Mouse (Mus musculus) heart, embryonic 15.5 days (tissue): ENCODE results near the gene Xpr1. TPM values are rescaled to one million over a fixed set of nuclear protein-coding genes. Genes with fewer than 3 reads are reported as not detected.

ENCODE experiments used
- microRNA-seq: library from miRNA; unstranded; fragments of <30 nt; microRNA quantifications from one replicate; pipeline ENCODE4, GENCODE M21; 2016
- polyA plus RNA-seq: library from polyadenylated mRNA; unstranded; fragments of >200 nt; fragmentation: Nextera tagmentation; extraction: Ambion mirVana; gene quantifications from 2 replicates; pipeline ENCODE4 v1.2.1, GENCODE M21; 2015

Gene Xpr1
- polyA plus RNA-seq, 1 experiment from 2014 or later: 8.9 TPM

Small RNA genes within 50 kb of the gene (microRNA-seq; reads per million reads assigned to microRNA genes)
- not detected for gene Gm22569

Other genes with a start within 250 kb of the Xpr1 start
- 8.0 and 9.4 TPM in 2 replicates for gene BC034090, start 173.0 kb downstream of the Xpr1 start, polyA plus RNA-seq
- 55.6 and 58.4 TPM in 2 replicates for gene Acbd6, start 140.7 kb upstream of the Xpr1 start, polyA plus RNA-seq